ENCODE assay signal across 8 mouse cellular contexts in genomic region chr16:91463836-91464400, GRCm38 (mm10). TPM values are rescaled to one million over a fixed set of nuclear protein-coding genes. Genes with fewer than 3 reads are reported as not detected.
A peak's percentile ranks its signal among the peaks of the same experiment; 100 is the strongest.
DNase-seq lines count a peak whose midpoint lies in the region; ATAC-seq lines count a peak whose summit lies in the region.

No protein-coding gene starts in this region.

- H3K27me3 ChIP-seq in kidney, embryonic 16.5 days (ENCODE audit: insufficient read depth, low read length) = no peaks in the 10 kb centered on the region
- no peaks in the 10 kb centered on the region for H3K27me3 ChIP-seq in embryonic facial prominence, embryonic 10.5 days (replicated peaks; ENCODE audit: low read depth, poor library complexity, severe bottlenecking)
- H3K27me3 ChIP-seq in hindbrain, embryonic 16.5 days (replicated peaks; ENCODE audit: control insufficient read depth, insufficient read depth, low read length) = no peaks in the 10 kb centered on the region
- H3K27me3 ChIP-seq in midbrain, embryonic 15.5 days (replicated peaks) = no peaks in the 10 kb centered on the region

- H3K27ac ChIP-seq in kidney, embryonic 16.5 days (ENCODE audit: low read length) = peak overlapping the region; percentile 78; the same call in 1 of the 2 replicates
- H3K27ac ChIP-seq in embryonic facial prominence, embryonic 10.5 days (replicated peaks) = peak overlapping the region; percentile 87
- peak overlapping the region; percentile 82 for H3K27ac ChIP-seq in hindbrain, embryonic 16.5 days (ENCODE audit: low read depth, low read length)
- peak overlapping the region; percentile 89 for H3K27ac ChIP-seq in midbrain, embryonic 15.5 days

- no peak for ATAC-seq in kidney, embryonic 16.5 days (ENCODE audit: low FRiP score, low TSS enrichment)
- ATAC-seq in hindbrain, embryonic 16.5 days = no peak
- 0 out of 2 replicates have a peak, but pooled peaks have one; percentile 1 for ATAC-seq in midbrain, embryonic 15.5 days (replicated peaks)

- H3K4me1 ChIP-seq in kidney, embryonic 16.5 days (ENCODE audit: insufficient read depth, low read length) = peaks cover 25% of the 10 kb centered on the region
- peaks cover 49% of the 10 kb centered on the region for H3K4me1 ChIP-seq in embryonic facial prominence, embryonic 10.5 days
- H3K4me1 ChIP-seq in hindbrain, embryonic 16.5 days (ENCODE audit: control insufficient read depth, insufficient read depth, low read depth, low read length) = peaks cover 26% of the 10 kb centered on the region
- H3K4me1 ChIP-seq in midbrain, embryonic 15.5 days = peaks cover 23% of the 10 kb centered on the region

- H3K9ac ChIP-seq in kidney, embryonic 16.5 days (replicated peaks; ENCODE audit: low read length) = no peak overlapping the region
- H3K9ac ChIP-seq in hindbrain, embryonic 16.5 days (ENCODE audit: low read depth, low read length) = peak overlapping the region; percentile 73
- H3K9ac ChIP-seq in midbrain, embryonic 15.5 days = peak overlapping the region; percentile 50

- H3K36me3 ChIP-seq in kidney, embryonic 16.5 days (ENCODE audit: insufficient read depth, low read length) = peaks cover 9% of the 10 kb centered on the region; the same call in 1 of the 2 replicates
- H3K36me3 ChIP-seq in embryonic facial prominence, embryonic 10.5 days (replicated peaks) = peaks cover 10% of the 10 kb centered on the region; the same call in 1 of the 2 replicates
- H3K36me3 ChIP-seq in hindbrain, embryonic 16.5 days (ENCODE audit: control insufficient read depth, insufficient read depth, low read length) = no peaks in the 10 kb centered on the region
- no peaks in the 10 kb centered on the region for H3K36me3 ChIP-seq in midbrain, embryonic 15.5 days (replicated peaks)

- no peak for DNase-seq in kidney, postnatal 4 days
- no peak for DNase-seq in embryonic facial prominence, embryonic 10.5 days (ENCODE audit: low spot score)
- DNase-seq in Muller cell, postnatal 12 days (ENCODE audit: inconsistent ontology term) = no peak
- DNase-seq in adrenal gland, adult 18-20 months (ENCODE audit: low spot score in 2 of 2) = no peak
- DNase-seq in left cerebral cortex, postnatal 14 days (ENCODE audit: low spot score in 2 of 2) = no peak

- peak overlapping the region; percentile 94 for H3K4me2 ChIP-seq in kidney, embryonic 16.5 days (replicated peaks; ENCODE audit: low read depth, low read length)
- peak overlapping the region; percentile 87 for H3K4me2 ChIP-seq in hindbrain, embryonic 16.5 days (ENCODE audit: low read length)
- H3K4me2 ChIP-seq in midbrain, embryonic 15.5 days = peak overlapping the region; percentile 70

- 88% methylated on average over 4 of the region's 4 CpGs for WGBS in kidney, embryonic 16.5 days
- 85% methylated on average over 4 of the region's 4 CpGs for WGBS in embryonic facial prominence, embryonic 10.5 days
- WGBS in hindbrain, embryonic 16.5 days = 81% methylated on average over 4 of the region's 4 CpGs
- 86% methylated on average over 4 of the region's 4 CpGs for WGBS in midbrain, embryonic 15.5 days

- H3K4me3 ChIP-seq in kidney, embryonic 16.5 days (ENCODE audit: low read length) = peak overlapping the region; percentile 67
- H3K4me3 ChIP-seq in embryonic facial prominence, embryonic 10.5 days = peak overlapping the region; percentile 76
- peak overlapping the region; percentile 62 for H3K4me3 ChIP-seq in hindbrain, embryonic 16.5 days (ENCODE audit: low read length)
- H3K4me3 ChIP-seq in midbrain, embryonic 15.5 days = peak overlapping the region; percentile 66

- H3K9me3 ChIP-seq in kidney, embryonic 16.5 days (ENCODE audit: low read length) = peaks cover 5% of the 10 kb centered on the region
- 0 out of 2 replicates have a peak, but pooled peaks cover 5% of the 10 kb centered on the region for H3K9me3 ChIP-seq in embryonic facial prominence, embryonic 10.5 days
- no peaks in the 10 kb centered on the region for H3K9me3 ChIP-seq in hindbrain, embryonic 16.5 days (ENCODE audit: control insufficient read depth, low read length)
- no peaks in the 10 kb centered on the region for H3K9me3 ChIP-seq in midbrain, embryonic 15.5 days

- intact Hi-C loops in left cerebral cortex, postnatal 14 days (cut with DNase I) = loop anchor here (5.0 kb wide), 1 partner anchor 92 kb away; the partner anchor contains the start of gene Ifnar2

RNA-seq across cellular contexts. Expression of gene Ifnar1, which starts 21.1 kb away (rescaled TPM):
- polyA plus RNA-seq in kidney, embryonic 16.5 days (2015; fragmentation: Nextera tagmentation; extraction: Ambion mirVana) = 67.3 and 71.8 TPM in 2 replicates
- polyA plus RNA-seq in embryonic facial prominence, embryonic 10.5 days (2016; fragmentation: Nextera tagmentation; extraction: Ambion mirVana) = 56.9 and 57.6 TPM in 2 replicates
- polyA plus RNA-seq in hindbrain, embryonic 16.5 days (2015; fragmentation: Nextera tagmentation; extraction: Ambion mirVana) = 42.7 and 49.2 TPM in 2 replicates
- polyA plus RNA-seq in midbrain, embryonic 15.5 days (2015; fragmentation: Nextera tagmentation; extraction: Ambion mirVana) = 53.4 and 54.7 TPM in 2 replicates
- total RNA-seq in adrenal gland, adult 18-20 months (2021) = 10 to 100 TPM; 53.5 to 55.4 TPM
- total RNA-seq in left cerebral cortex, postnatal 14 days (2021) = 10 to 100 TPM; 67.8 to 71.0 TPM

RNA-seq across cellular contexts. Expression of gene Il10rb, which starts 58.0 kb away (rescaled TPM):
- polyA plus RNA-seq in kidney, embryonic 16.5 days (2015; fragmentation: Nextera tagmentation; extraction: Ambion mirVana) = 38.8 and 45.1 TPM in 2 replicates
- 7.8 and 8.9 TPM in 2 replicates for polyA plus RNA-seq in embryonic facial prominence, embryonic 10.5 days (2016; fragmentation: Nextera tagmentation; extraction: Ambion mirVana)
- polyA plus RNA-seq in hindbrain, embryonic 16.5 days (2015; fragmentation: Nextera tagmentation; extraction: Ambion mirVana) = 14.8 and 16.7 TPM in 2 replicates
- 11.7 and 11.9 TPM in 2 replicates for polyA plus RNA-seq in midbrain, embryonic 15.5 days (2015; fragmentation: Nextera tagmentation; extraction: Ambion mirVana)
- total RNA-seq in adrenal gland, adult 18-20 months (2021) = 100 to 1,000 TPM; 176 to 268 TPM
- 1 to 10 TPM; 8.7 to 9.8 TPM for total RNA-seq in left cerebral cortex, postnatal 14 days (2021)
